Mouse (Mus musculus): ENCODE results near the gene Mrgprb1. TPM values are rescaled to one million over a fixed set of nuclear protein-coding genes. Genes with fewer than 3 reads are reported as not detected.
"Not testable (repeated sequence)": the region's sequence is repeated elsewhere in the genome, so short reads cannot be mapped to it uniquely, and the experiment has no call there.

The Mrgprb1 gene
- under 1 TPM; 0.15 to 0.24 TPM for total RNA-seq (2021)
- long read RNA-seq, experiment 1, result 0 reads
- long read RNA-seq, experiment 2, result 0 reads

- DNase-seq, result no peak
Observed at GRCm38 (mm10) chr7:48456242-48456641, at the start of gene Mrgprb1. Gene Mrgprb1 (minus strand): TSS chr7:48456342.

GRCm38 (mm10) chr7:48499221-48499620, 43.1 kb upstream of the Mrgprb1 start, which contains the start of gene Mrgprx2:
Gene Mrgprx2 (minus strand): TSS chr7:48499321.
- no peak for DNase-seq

GRCm38 (mm10) chr7:48436581-48436980, 19.6 kb downstream of the Mrgprb1 start:
- DNase-seq, result no peak

GRCm38 (mm10) chr7:48435936-48436335, 20.2 kb downstream of the Mrgprb1 start:
- not testable (repeated sequence) for DNase-seq

Other genes with a start within 250 kb of the Mrgprb1 start
- gene Mrgprb8, start 67.8 kb downstream of the Mrgprb1 start, total RNA-seq (2021), result not detected
- under 1 TPM in 1 of 2 experiments, not detected in 1; 0.16 TPM for gene Mrgprx2, start 43.0 kb upstream of the Mrgprb1 start, total RNA-seq (2021)
- under 1 TPM; 0.13 to 0.16 TPM for gene Mrgprb2, start 101.7 kb upstream of the Mrgprb1 start, total RNA-seq (2021)
- gene Mrgprb3, start 187.5 kb upstream of the Mrgprb1 start, total RNA-seq (2021), result not detected